Mouse (Mus musculus) cerebellum, adult 8-10 months (tissue): ENCODE measurements at regions not wholly inside any gene's neighbourhood (a gene's known extent, or its start where the extent isn't known, plus 50 kb on each side); places are given as distances from the start of the nearest gene placed in this dataset.

Experiments
- DNase-seq: peaks from one replicate; pipeline ENCODE4 v3.0.0; 2022

GRCm38 (mm10) chr16:27783978-27784377, 395.3 kb downstream of the Ccdc50 start:
- DNase-seq, result peak; percentile 9

GRCm38 (mm10) chr16:27793406-27793805, 404.7 kb downstream of the Ccdc50 start:
- no peak for DNase-seq

- no peak for DNase-seq
Observed at GRCm38 (mm10) chr16:27794907-27795306, 406.2 kb downstream of the Ccdc50 start.

DNA sequence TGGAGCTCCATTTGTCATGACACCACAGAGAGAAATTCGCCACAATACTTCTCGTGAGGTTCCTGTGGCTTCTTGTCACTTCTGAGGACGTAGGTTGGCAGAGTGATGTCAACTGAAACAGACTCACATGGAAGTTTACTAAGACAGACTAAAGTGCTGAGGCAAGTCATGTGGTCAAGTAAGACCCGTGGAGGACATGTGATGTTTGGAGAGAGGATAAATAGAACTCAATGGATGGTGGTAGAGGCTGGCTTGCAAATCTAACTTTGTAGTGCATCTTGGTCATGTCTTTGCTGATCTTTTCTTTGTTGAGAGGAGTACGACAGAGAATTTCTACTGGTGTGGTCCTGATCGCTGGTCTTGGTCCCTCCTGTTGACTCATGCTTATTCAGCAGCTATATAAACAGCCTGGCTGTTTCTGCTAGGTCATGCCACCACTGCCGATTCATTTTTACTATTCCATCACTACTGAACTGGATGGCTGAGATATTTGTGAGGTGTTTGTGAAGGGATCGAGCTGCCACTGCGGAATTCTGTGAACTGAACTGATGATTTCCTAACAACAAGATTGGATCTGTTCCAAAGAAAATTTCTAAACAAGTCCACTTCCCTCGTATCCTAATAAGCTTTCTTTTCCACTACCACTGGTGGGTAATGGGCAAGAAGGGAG, 407.6 kb downstream of the Ccdc50 start:
- no peak for DNase-seq

DNA sequence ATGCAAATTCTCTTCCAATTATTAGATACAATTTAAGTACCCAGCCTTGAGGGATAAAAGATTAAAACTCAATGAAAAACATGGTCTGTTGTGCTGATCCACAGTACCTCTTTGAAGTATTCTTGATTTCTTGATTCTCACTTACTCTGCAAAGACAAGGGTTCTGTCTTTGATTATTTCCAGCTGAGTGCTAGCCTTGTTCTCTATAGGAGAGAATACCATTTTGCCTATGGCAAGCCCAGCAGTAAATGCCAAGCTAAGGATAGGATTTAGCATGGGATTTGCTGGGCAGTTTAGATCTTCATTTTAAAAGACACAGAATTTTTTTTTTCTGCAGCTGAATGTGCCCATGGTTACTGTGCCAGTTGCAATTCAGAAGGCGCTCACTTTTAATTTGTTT, 425.8 kb downstream of the Ccdc50 start:
- DNase-seq, result no peak
